ENCODE assay signal across 9 mouse cellular contexts in the genomic region with DNA sequence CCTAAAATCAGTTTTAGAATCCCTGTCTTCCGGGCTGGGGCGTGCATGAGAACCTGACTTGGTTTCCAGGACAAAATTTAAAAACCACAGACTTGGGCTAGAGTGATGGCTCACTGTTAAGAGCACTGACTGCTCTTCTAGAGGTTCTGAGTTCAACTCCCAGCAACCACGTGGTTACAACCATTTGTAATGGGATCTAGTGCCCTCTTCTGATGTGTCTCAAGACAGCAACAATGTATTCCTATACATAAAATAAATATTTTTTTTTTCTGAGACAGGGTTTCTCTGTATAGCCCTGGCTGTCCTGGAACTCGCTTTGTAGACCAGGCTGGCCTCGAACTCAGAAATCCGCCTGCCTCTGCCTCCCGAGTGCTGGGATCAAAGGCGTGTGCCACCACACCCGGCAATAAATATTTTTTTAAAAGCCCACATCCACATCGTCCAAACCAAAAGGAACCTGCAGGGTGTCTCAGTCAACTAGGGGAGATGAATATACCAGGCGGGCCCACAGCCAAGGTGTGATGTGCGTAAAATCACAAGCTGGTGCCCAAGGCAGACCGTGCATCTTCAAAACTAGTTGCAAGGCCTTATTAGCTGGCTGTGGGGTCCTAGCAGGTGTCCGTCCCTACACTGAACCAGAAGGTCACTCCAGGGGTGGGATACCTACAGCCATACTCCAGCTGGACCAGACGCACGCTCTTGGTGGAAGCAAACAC. TPM values are rescaled to one million over a fixed set of nuclear protein-coding genes. Genes with fewer than 3 reads are reported as not detected.
A peak's percentile ranks its signal among the peaks of the same experiment; 100 is the strongest.
DNase-seq lines count a peak whose midpoint lies in the region; ATAC-seq and TF ChIP-seq lines count a peak whose summit lies in the region.
"Had no signal": no experiment of that assay in that cellular context is flagged by ENCODE, and none has a peak within 500 bp of the region (broad histone marks: within the 10 kb centered on the region; RNA-seq: fewer than 3 reads in every experiment).

No protein-coding gene starts in this region.

- peak overlapping the region; percentile 96 for H3K4me2 ChIP-seq in heart, embryonic 12.5 days
- peak overlapping the region; percentile 97 for H3K4me2 ChIP-seq in heart, embryonic 16.5 days (ENCODE audit: low read depth, low read length)

- H3K4me1 ChIP-seq in heart, embryonic 12.5 days (replicated peaks): peaks cover 31% of the 10 kb centered on the region
- no peaks in the 10 kb centered on the region for H3K4me1 ChIP-seq in ES-Bruce4 (ENCODE audit: control insufficient read depth, insufficient read depth, low read length)
- H3K4me1 ChIP-seq in heart, embryonic 16.5 days (ENCODE audit: control insufficient read depth, insufficient read depth, low read length): peaks cover 15% of the 10 kb centered on the region
- H3K4me1 ChIP-seq in midbrain, embryonic 10.5 days: peaks cover 28% of the 10 kb centered on the region

- peak overlapping the region; percentile 99 for H3K27ac ChIP-seq in heart, embryonic 12.5 days (ENCODE audit: poor library complexity, severe bottlenecking)
- H3K27ac ChIP-seq in ES-Bruce4 (ENCODE audit: insufficient read depth, low read length): no peak overlapping the region
- H3K27ac ChIP-seq in heart, embryonic 16.5 days (ENCODE audit: low read length): peak overlapping the region; percentile 99
- peak overlapping the region; percentile 90 for H3K27ac ChIP-seq in midbrain, embryonic 10.5 days (replicated peaks)

- no peaks in the 10 kb centered on the region for H3K9me3 ChIP-seq in heart, embryonic 12.5 days (replicated peaks)
- no peaks in the 10 kb centered on the region for H3K9me3 ChIP-seq in ES-Bruce4 (replicated peaks; ENCODE audit: control insufficient read depth, insufficient read depth, low read length, poor library complexity, severe bottlenecking)
- no peaks in the 10 kb centered on the region for H3K9me3 ChIP-seq in heart, embryonic 16.5 days (replicated peaks; ENCODE audit: control insufficient read depth, low read length)
- H3K9me3 ChIP-seq in midbrain, embryonic 10.5 days (replicated peaks): no peaks in the 10 kb centered on the region

- 59% methylated on average over 16 of the region's 16 CpGs for WGBS in heart, embryonic 12.5 days
- 55% methylated on average over 16 of the region's 16 CpGs for WGBS in heart, embryonic 16.5 days
- WGBS in midbrain, embryonic 10.5 days: 67% methylated on average over 16 of the region's 16 CpGs

- TF ChIP-seq EP300 in ES-Bruce4 (IDR thresholded peaks at IDR 0.05; ENCODE audit: insufficient read depth, low read depth, low read length): no peak

- H3K4me3 ChIP-seq in heart, embryonic 12.5 days: peak overlapping the region; percentile 74
- H3K4me3 ChIP-seq in ES-Bruce4 (ENCODE audit: low read depth, low read length): peak overlapping the region; percentile 84
- H3K4me3 ChIP-seq in heart, embryonic 16.5 days (ENCODE audit: low read length): peak overlapping the region; percentile 75
- peak overlapping the region; percentile 84 for H3K4me3 ChIP-seq in midbrain, embryonic 10.5 days

- no peak for TF ChIP-seq CTCF in ES-Bruce4 (IDR thresholded peaks at IDR 0.05; ENCODE audit: low read depth, low read length)

- intact Hi-C loops in heart, postnatal 25 days (cut with DNase I): loop anchor here (2.0 to 10.0 kb wide), 4 partner anchors 45 to 203 kb away; partner anchors contain the start of genes Ncoa5 and Zfp335

- DNase-seq in heart, postnatal 25 days (ENCODE audit: low spot score): no peak
- DNase-seq in midbrain, embryonic 10.5 days (ENCODE audit: low spot score): no peak
- DNase-seq in thymus, postnatal 25 days: no peak
- no peak for DNase-seq in adrenal gland, postnatal 10 days
- no peak for DNase-seq in frontal cortex, postnatal 36 days (ENCODE audit: low spot score in 2 of 2)

- H3K9ac ChIP-seq in heart, embryonic 12.5 days: peak overlapping the region; percentile 88
- peak overlapping the region; percentile 78 for H3K9ac ChIP-seq in ES-Bruce4 (ENCODE audit: low read depth, poor library complexity, severe bottlenecking)
- H3K9ac ChIP-seq in heart, embryonic 16.5 days (ENCODE audit: low read length): peak overlapping the region; percentile 89

- no peak for TF ChIP-seq POLR2A in ES-Bruce4 (IDR thresholded peaks at IDR 0.05; ENCODE audit: insufficient read depth, low read length)

- peaks cover 41% of the 10 kb centered on the region for H3K36me3 ChIP-seq in heart, embryonic 12.5 days
- peaks cover 18% of the 10 kb centered on the region for H3K36me3 ChIP-seq in ES-Bruce4 (ENCODE audit: control insufficient read depth, insufficient read depth, low read length, poor library complexity, severe bottlenecking)
- H3K36me3 ChIP-seq in heart, embryonic 16.5 days (ENCODE audit: control insufficient read depth, insufficient read depth): peaks cover 18% of the 10 kb centered on the region
- H3K36me3 ChIP-seq in midbrain, embryonic 10.5 days: peaks cover 38% of the 10 kb centered on the region

- no peak; the same call in 1 of the 2 replicates for ATAC-seq in heart, embryonic 12.5 days (ENCODE audit: insufficient number of reproducible peaks, low FRiP score)
- ATAC-seq in heart, embryonic 16.5 days (replicated peaks; ENCODE audit: extremely low read depth, insufficient read depth, low FRiP score): no peak

- no peaks in the 10 kb centered on the region for H3K27me3 ChIP-seq in heart, embryonic 12.5 days (replicated peaks)
- no peaks in the 10 kb centered on the region for H3K27me3 ChIP-seq in ES-Bruce4 (ENCODE audit: control insufficient read depth, insufficient read depth, low read length, poor library complexity, severe bottlenecking)
- H3K27me3 ChIP-seq in heart, embryonic 16.5 days (ENCODE audit: control insufficient read depth, insufficient read depth, low read length): no peaks in the 10 kb centered on the region
- no peaks in the 10 kb centered on the region for H3K27me3 ChIP-seq in midbrain, embryonic 10.5 days (ENCODE audit: low read depth, poor library complexity, severe bottlenecking)

RNA-seq across cellular contexts. Expression of gene Ctsa, which starts 0.5 kb away (rescaled TPM):
- 169 and 175 TPM in 2 replicates for polyA plus RNA-seq in heart, embryonic 12.5 days (2016; fragmentation: Nextera tagmentation; extraction: Ambion mirVana)
- 100 to 1,000 TPM in 1 of 2 experiments, 10 to 100 TPM in 1; 90.9 to 108 TPM for total RNA-seq in heart, postnatal 25 days (2021)
- 75.3 and 83.4 TPM in 2 replicates for polyA plus RNA-seq in ES-Bruce4 (2011; ENCODE audit: insufficient read depth, insufficient read length, low read depth, missing spikeins)
- polyA plus RNA-seq in heart, embryonic 16.5 days (2015; fragmentation: Nextera tagmentation; extraction: Ambion mirVana): 173 and 184 TPM in 2 replicates
- 85.7 and 98.2 TPM in 2 replicates for polyA plus RNA-seq in midbrain, embryonic 10.5 days (2016; fragmentation: Nextera tagmentation; extraction: Ambion mirVana)
- total RNA-seq in adrenal gland, postnatal 10 days (2021): 100 to 1,000 TPM; 100 to 103 TPM

RNA-seq across cellular contexts. Expression of gene Neurl2, which starts 1.1 kb away (rescaled TPM):
- polyA plus RNA-seq in heart, embryonic 12.5 days (2016; fragmentation: Nextera tagmentation; extraction: Ambion mirVana): 45.0 and 45.5 TPM in 2 replicates
- total RNA-seq in heart, postnatal 25 days (2021): 10 to 100 TPM; 39.9 to 44.6 TPM
- 2.2 and 2.8 TPM in 2 replicates for polyA plus RNA-seq in ES-Bruce4 (2011; ENCODE audit: insufficient read depth, insufficient read length, low read depth, missing spikeins)
- polyA plus RNA-seq in heart, embryonic 16.5 days (2015; fragmentation: Nextera tagmentation; extraction: Ambion mirVana): 50.6 and 52.8 TPM in 2 replicates
- polyA plus RNA-seq in midbrain, embryonic 10.5 days (2016; fragmentation: Nextera tagmentation; extraction: Ambion mirVana): 3.8 and 5.4 TPM in 2 replicates
- 1 to 10 TPM; 3.4 to 8.0 TPM for total RNA-seq in adrenal gland, postnatal 10 days (2021)

RNA-seq across cellular contexts. Expression of gene Spata25, which starts 3.9 kb away (rescaled TPM):
- polyA plus RNA-seq in heart, embryonic 12.5 days (2016; fragmentation: Nextera tagmentation; extraction: Ambion mirVana): not detected in 2 replicates
- under 1 TPM; 0.42 to 0.64 TPM for total RNA-seq in heart, postnatal 25 days (2021)
- not detected in 2 replicates for polyA plus RNA-seq in ES-Bruce4 (2011; ENCODE audit: insufficient read depth, insufficient read length, low read depth, missing spikeins)
- 0.42 TPM in 1 of 2 replicates, not detected in the other for polyA plus RNA-seq in heart, embryonic 16.5 days (2015; fragmentation: Nextera tagmentation; extraction: Ambion mirVana)
- polyA plus RNA-seq in midbrain, embryonic 10.5 days (2016; fragmentation: Nextera tagmentation; extraction: Ambion mirVana): 0.17 TPM in 1 of 2 replicates, not detected in the other
- total RNA-seq in adrenal gland, postnatal 10 days (2021): not detected
- total RNA-seq: left cerebral cortex, postnatal 14 days had no signal

RNA-seq across cellular contexts. Expression of gene Zswim1, which starts 9.7 kb away (rescaled TPM):
- 9.8 and 10.1 TPM in 2 replicates for polyA plus RNA-seq in heart, embryonic 12.5 days (2016; fragmentation: Nextera tagmentation; extraction: Ambion mirVana)
- 1 to 10 TPM; 3.6 to 4.5 TPM for total RNA-seq in heart, postnatal 25 days (2021)
- polyA plus RNA-seq in ES-Bruce4 (2011; ENCODE audit: insufficient read depth, insufficient read length, low read depth, missing spikeins): 39.5 and 50.0 TPM in 2 replicates
- polyA plus RNA-seq in heart, embryonic 16.5 days (2015; fragmentation: Nextera tagmentation; extraction: Ambion mirVana): 10.6 and 12.1 TPM in 2 replicates
- polyA plus RNA-seq in midbrain, embryonic 10.5 days (2016; fragmentation: Nextera tagmentation; extraction: Ambion mirVana): 24.7 and 25.3 TPM in 2 replicates
- total RNA-seq in adrenal gland, postnatal 10 days (2021): 1 to 10 TPM; 6.9 to 8.5 TPM

RNA-seq across cellular contexts. Expression of gene Pltp, which starts 25.3 kb away (rescaled TPM):
- 9.7 and 9.9 TPM in 2 replicates for polyA plus RNA-seq in heart, embryonic 12.5 days (2016; fragmentation: Nextera tagmentation; extraction: Ambion mirVana)
- total RNA-seq in heart, postnatal 25 days (2021): 10 to 100 TPM; 35.9 to 37.5 TPM
- 52.4 and 55.9 TPM in 2 replicates for polyA plus RNA-seq in ES-Bruce4 (2011; ENCODE audit: insufficient read depth, insufficient read length, low read depth, missing spikeins)
- 52.0 and 67.2 TPM in 2 replicates for polyA plus RNA-seq in heart, embryonic 16.5 days (2015; fragmentation: Nextera tagmentation; extraction: Ambion mirVana)
- 67.9 and 86.2 TPM in 2 replicates for polyA plus RNA-seq in midbrain, embryonic 10.5 days (2016; fragmentation: Nextera tagmentation; extraction: Ambion mirVana)
- total RNA-seq in adrenal gland, postnatal 10 days (2021): 10 to 100 TPM; 31.5 to 36.6 TPM
